Mouse (Mus musculus): ENCODE measurements at regions not wholly inside any gene's neighbourhood (a gene's known extent, or its start where the extent isn't known, plus 50 kb on each side); places are given as distances from the start of the nearest gene placed in this dataset.

DNA sequence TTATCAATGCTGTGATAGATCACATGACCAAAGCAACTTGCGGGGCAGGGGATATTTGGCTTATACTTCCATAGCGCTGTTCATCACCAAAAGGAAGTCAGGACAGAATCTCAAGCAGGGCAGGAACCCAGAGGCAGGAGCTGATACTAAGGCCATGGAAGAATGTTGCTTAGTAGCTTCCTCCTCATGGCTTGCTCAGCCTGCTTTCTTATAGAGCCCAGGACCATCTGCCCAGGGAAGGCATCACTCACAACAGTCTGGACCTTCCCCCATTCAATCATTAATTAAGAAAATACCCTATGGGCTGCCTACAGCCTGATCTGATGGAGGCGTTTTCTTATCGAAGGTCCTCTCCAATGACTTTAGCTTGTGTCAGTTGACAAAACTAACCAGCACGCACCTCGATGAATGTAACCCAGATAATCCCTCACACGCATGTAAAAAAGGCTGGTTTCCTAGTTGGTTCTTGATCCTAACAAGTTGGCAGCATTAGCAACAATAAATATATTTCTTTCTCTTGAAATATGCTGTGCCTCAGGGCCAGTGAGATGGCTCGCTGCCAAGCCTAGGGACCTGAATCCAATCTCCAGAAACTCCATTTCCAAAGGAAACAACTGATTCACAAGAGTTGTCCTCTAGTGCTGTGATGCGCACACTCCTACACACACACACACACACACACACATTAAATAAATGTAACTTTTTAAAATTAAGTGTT lies 60.6 kb upstream of the Krtap11-1 start:
- TF ChIP-seq ZMIZ1 (IDR thresholded peaks at IDR 0.05; ENCODE audit: low read depth, low read length), result no peak
- no peak for TF ChIP-seq RAD21 (IDR thresholded peaks at IDR 0.05; ENCODE audit: low read depth, low read length)
- TF ChIP-seq MXI1 (IDR thresholded peaks at IDR 0.05; ENCODE audit: low read depth, low read length), result no peak

Data from MEL (cell line).